Mouse (Mus musculus): ENCODE measurements at regions not wholly inside any gene's neighbourhood (a gene's known extent, or its start where the extent isn't known, plus 50 kb on each side); places are given as distances from the start of the nearest gene placed in this dataset.

- Histone ChIP-seq H3K4me3 (replicated peaks; ENCODE audit: extremely low read depth, low read depth, low read length) (no peak overlapping the region), H3K4me1 (ENCODE audit: control insufficient read depth, insufficient read depth, low read length) (no peaks in the 10 kb centered on the region)
- 71% methylated on average over 10 of the region's 10 CpGs for WGBS
- DNase-seq = no peak
- TF ChIP-seq POLR2A (IDR thresholded peaks at IDR 0.05; ENCODE audit: borderline replicate concordance, extremely low read depth, low read depth, low read length) = no peak
- TF ChIP-seq CTCF (IDR thresholded peaks at IDR 0.05; ENCODE audit: insufficient read depth, low read length) = no peak
Measured at GRCm38 (mm10) chr17:84879146-84879545, 77.4 kb upstream of the Ppm1b start.

DNA sequence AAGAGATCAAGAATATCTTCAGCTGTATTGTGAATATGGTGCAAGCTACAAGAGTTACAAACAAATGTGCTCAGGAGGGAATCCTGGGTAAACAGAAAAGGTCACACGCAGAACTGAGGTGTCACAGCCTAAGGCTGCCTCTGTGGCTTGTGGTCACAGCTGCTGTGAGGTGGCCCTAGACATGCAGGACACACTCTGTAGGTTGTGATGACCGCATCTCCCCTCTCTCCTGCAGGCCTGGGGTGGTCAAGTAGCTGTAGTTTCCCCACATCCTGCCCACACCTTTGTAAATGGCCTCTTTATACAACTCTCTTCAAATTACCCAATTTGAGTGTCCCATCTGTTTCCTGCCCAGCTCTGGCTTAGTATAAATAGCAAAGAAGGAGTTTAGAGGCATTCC lies 75.6 kb upstream of the Ppm1b start:
- TF ChIP-seq POLR2A (IDR thresholded peaks at IDR 0.05; ENCODE audit: borderline replicate concordance, extremely low read depth, low read depth, low read length) = no peak
- TF ChIP-seq CTCF (IDR thresholded peaks at IDR 0.05; ENCODE audit: insufficient read depth, low read length) = no peak
- 74% methylated on average over 2 of the region's 2 CpGs for WGBS
- Histone ChIP-seq H3K4me3 (replicated peaks; ENCODE audit: extremely low read depth, low read depth, low read length) (no peak overlapping the region), H3K4me1 (ENCODE audit: control insufficient read depth, insufficient read depth, low read length) (no peaks in the 10 kb centered on the region)
- DNase-seq = no peak

- TF ChIP-seq CTCF (IDR thresholded peaks at IDR 0.05; ENCODE audit: insufficient read depth, low read length) (no peak), POLR2A (IDR thresholded peaks at IDR 0.05; ENCODE audit: borderline replicate concordance, extremely low read depth, low read depth, low read length) (no peak)
- 67% methylated on average over 5 of the region's 5 CpGs for WGBS
- Histone ChIP-seq H3K4me3 (replicated peaks; ENCODE audit: extremely low read depth, low read depth, low read length) (no peak overlapping the region), H3K4me1 (ENCODE audit: control insufficient read depth, insufficient read depth, low read length) (no peaks in the 10 kb centered on the region)
- DNase-seq = no peak
Measured at GRCm38 (mm10) chr17:84888525-84888924, 68.0 kb upstream of the Ppm1b start.

- WGBS = 55% methylated on average over 12 of the region's 12 CpGs
- H3K4me1 ChIP-seq (ENCODE audit: control insufficient read depth, insufficient read depth, low read length) = no peaks in the 10 kb centered on the region
- DNase-seq = no peak
- H3K4me3 ChIP-seq (replicated peaks; ENCODE audit: extremely low read depth, low read depth, low read length) = no peak overlapping the region
- TF ChIP-seq CTCF (IDR thresholded peaks at IDR 0.05; ENCODE audit: insufficient read depth, low read length) (no peak), POLR2A (IDR thresholded peaks at IDR 0.05; ENCODE audit: borderline replicate concordance, extremely low read depth, low read depth, low read length) (no peak)
Measured at GRCm38 (mm10) chr17:84890871-84891599, 65.5 kb upstream of the Ppm1b start.

- H3K4me1 ChIP-seq (ENCODE audit: control insufficient read depth, insufficient read depth, low read length) = no peaks in the 10 kb centered on the region
- TF ChIP-seq CTCF (IDR thresholded peaks at IDR 0.05; ENCODE audit: insufficient read depth, low read length) = no peak
- no peak for DNase-seq
- WGBS = 72% methylated on average over 16 of the region's 16 CpGs
- no peak overlapping the region for H3K4me3 ChIP-seq (replicated peaks; ENCODE audit: extremely low read depth, low read depth, low read length)
Measured at GRCm38 (mm10) chr17:84893273-84894033, 63.1 kb upstream of the Ppm1b start.

DNA sequence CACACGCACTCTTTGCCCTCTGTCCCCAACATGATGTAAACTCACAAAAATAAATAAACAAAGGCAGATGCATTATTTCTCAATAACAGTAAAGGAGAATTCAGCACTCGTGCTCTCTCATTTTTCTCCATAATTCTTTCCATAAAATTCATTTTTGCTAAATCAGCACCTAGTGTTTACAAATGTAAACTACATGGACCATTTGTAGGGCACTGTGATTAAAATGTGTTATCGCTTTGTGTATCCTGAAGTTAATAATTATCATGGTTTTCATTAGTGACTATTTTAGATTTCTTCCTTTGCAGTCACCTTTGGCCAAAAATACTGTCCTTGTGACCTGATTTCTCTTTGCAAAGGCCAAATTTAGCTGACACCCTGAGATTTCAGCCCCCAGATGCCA lies 61.0 kb upstream of the Ppm1b start:
- Histone ChIP-seq H3K4me3 (replicated peaks; ENCODE audit: extremely low read depth, low read depth, low read length) (no peak overlapping the region), H3K4me1 (ENCODE audit: control insufficient read depth, insufficient read depth, low read length) (no peaks in the 10 kb centered on the region)
- WGBS = 54% methylated on average over 3 of the region's 3 CpGs
- TF ChIP-seq CTCF (IDR thresholded peaks at IDR 0.05; ENCODE audit: insufficient read depth, low read length) (no peak), POLR2A (IDR thresholded peaks at IDR 0.05; ENCODE audit: borderline replicate concordance, extremely low read depth, low read depth, low read length) (no peak)
- no peak for DNase-seq

DNA sequence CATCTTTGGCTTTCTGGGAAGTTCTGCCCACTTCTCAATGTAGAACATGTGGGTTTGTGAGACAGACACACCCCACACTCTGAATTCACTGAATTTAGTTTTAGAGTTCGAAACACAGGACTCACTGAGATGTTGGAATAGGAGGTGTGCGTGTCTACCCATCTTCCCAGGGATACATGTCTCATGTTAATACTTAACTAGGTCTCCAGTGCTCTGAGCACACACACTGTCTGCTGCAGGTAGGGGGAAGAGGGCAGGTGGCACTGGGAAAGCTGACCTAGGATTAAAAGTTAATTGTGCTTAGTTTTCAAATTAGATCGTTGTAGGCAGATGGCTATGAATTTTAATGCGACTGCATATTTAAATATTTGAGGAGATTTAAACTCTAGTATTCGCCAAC lies 60.0 kb upstream of the Ppm1b start:
- H3K4me3 ChIP-seq (replicated peaks; ENCODE audit: extremely low read depth, low read depth, low read length) = no peak overlapping the region
- H3K4me1 ChIP-seq (ENCODE audit: control insufficient read depth, insufficient read depth, low read length) = no peaks in the 10 kb centered on the region
- WGBS = 90% methylated on average over 5 of the region's 5 CpGs
- TF ChIP-seq CTCF (IDR thresholded peaks at IDR 0.05; ENCODE audit: insufficient read depth, low read length) (no peak), POLR2A (IDR thresholded peaks at IDR 0.05; ENCODE audit: borderline replicate concordance, extremely low read depth, low read depth, low read length) (no peak)
- DNase-seq = no peak

GRCm38 (mm10) chr17:84898407-84898806 lies 58.1 kb upstream of the Ppm1b start:
- WGBS = 88% methylated on average over 4 of the region's 4 CpGs
- Histone ChIP-seq H3K4me1 (ENCODE audit: control insufficient read depth, insufficient read depth, low read length) (no peaks in the 10 kb centered on the region), H3K4me3 (replicated peaks; ENCODE audit: extremely low read depth, low read depth, low read length) (no peak overlapping the region)
- DNase-seq = no peak
- TF ChIP-seq POLR2A (IDR thresholded peaks at IDR 0.05; ENCODE audit: borderline replicate concordance, extremely low read depth, low read depth, low read length) (no peak), CTCF (IDR thresholded peaks at IDR 0.05; ENCODE audit: insufficient read depth, low read length) (no peak)

- DNase-seq = no peak
- no peak for TF ChIP-seq CTCF (IDR thresholded peaks at IDR 0.05; ENCODE audit: insufficient read depth, low read length)
- no peak for TF ChIP-seq POLR2A (IDR thresholded peaks at IDR 0.05; ENCODE audit: borderline replicate concordance, extremely low read depth, low read depth, low read length)
- Histone ChIP-seq H3K4me1 (ENCODE audit: control insufficient read depth, insufficient read depth, low read length) (no peaks in the 10 kb centered on the region), H3K4me3 (replicated peaks; ENCODE audit: extremely low read depth, low read depth, low read length) (no peak overlapping the region)
- WGBS = 78% methylated on average over 9 of the region's 9 CpGs
Measured at GRCm38 (mm10) chr17:84903625-84904337, 52.8 kb upstream of the Ppm1b start.

Measured in lung, adult 2 months (tissue).